ENCODE assay signal across 19 mouse cellular contexts in genomic region chr6:80619508-80619907, GRCm38 (mm10).
"Had no signal": no experiment of that assay in that cellular context is flagged by ENCODE, and none has a peak within 500 bp of the region (broad histone marks: within the 10 kb centered on the region; RNA-seq: fewer than 3 reads in every experiment).

No protein-coding gene starts in this region.

- DNase-seq: liver, postnatal 0 days; lung, adult 2 months; lung, postnatal 14 days; lung, postnatal 36 days; midbrain, embryonic 14.5 days; retina, postnatal 1 day; right cerebral cortex, adult 18-20 months; thymus, adult 2 months; thymus, postnatal 25 days; thymus, postnatal 4 days had no signal

- H3K4me3 ChIP-seq: lung, embryonic 15.5 days; midbrain, embryonic 10.5 days; midbrain, embryonic 12.5 days; myocyte; neural tube, embryonic 13.5 days; neural tube, embryonic 15.5 days; stomach, embryonic 15.5 days had no signal

- H3K27me3 ChIP-seq: lung, embryonic 15.5 days; midbrain, embryonic 12.5 days; neural tube, embryonic 13.5 days; neural tube, embryonic 15.5 days; stomach, embryonic 15.5 days had no signal

- ATAC-seq: liver, postnatal 0 days; lung, postnatal 0 days; midbrain, embryonic 16.5 days had no signal

- H3K36me3 ChIP-seq: lung, embryonic 15.5 days; midbrain, embryonic 10.5 days; midbrain, embryonic 12.5 days; neural tube, embryonic 13.5 days; neural tube, embryonic 15.5 days; stomach, embryonic 15.5 days had no signal
